16 mouse cellular contexts compared by ENCODE assay signal in the genomic region with DNA sequence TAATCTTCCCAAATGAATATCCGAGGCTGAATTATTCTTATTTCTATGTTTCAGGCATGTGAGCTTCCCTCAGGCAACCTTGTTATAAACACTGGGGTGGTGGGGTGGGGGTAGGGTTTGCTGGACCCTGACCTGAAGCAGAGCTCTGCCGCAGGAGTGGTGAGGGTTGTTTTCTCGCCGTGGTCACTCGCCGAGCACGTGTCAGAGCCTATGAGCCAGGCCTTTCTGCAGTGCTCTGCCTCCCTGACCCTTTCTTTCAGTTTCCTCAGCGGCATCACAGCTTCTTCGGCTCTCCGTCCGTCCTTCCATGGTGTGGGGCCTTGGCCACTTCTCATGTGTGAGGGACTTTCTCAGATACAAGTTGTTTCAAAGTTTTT. TPM values are rescaled to one million over a fixed set of nuclear protein-coding genes. Genes with fewer than 3 reads are reported as not detected.
DNase-seq lines count a peak whose midpoint lies in the region; ATAC-seq and TF ChIP-seq lines count a peak whose summit lies in the region.
"Had no signal": no experiment of that assay in that cellular context is flagged by ENCODE, and none has a peak within 500 bp of the region (broad histone marks: within the 10 kb centered on the region; RNA-seq: fewer than 3 reads in every experiment).

No protein-coding gene starts in this region.

- TF ChIP-seq EP300 in lung, postnatal 0 days (IDR thresholded peaks at IDR 0.05), result no peak

- H3K4me1 ChIP-seq in hindbrain, postnatal 0 days (ENCODE audit: insufficient read depth, low read length), result no peaks in the 10 kb centered on the region
- H3K4me1 ChIP-seq in hindbrain, embryonic 12.5 days, result no peaks in the 10 kb centered on the region
- no peaks in the 10 kb centered on the region; the same call in 1 of the 2 replicates for H3K4me1 ChIP-seq in lung, postnatal 0 days (ENCODE audit: insufficient read depth, low read depth, low read length)
- peaks cover 81% of the 10 kb centered on the region for H3K4me1 ChIP-seq in liver, embryonic 13.5 days (replicated peaks)
- H3K4me1 ChIP-seq: megakaryocyte, embryonic 14.5 days; midbrain, embryonic 15.5 days had no signal

- no peaks in the 10 kb centered on the region for H3K36me3 ChIP-seq in hindbrain, postnatal 0 days (ENCODE audit: insufficient read depth, low read length)
- no peaks in the 10 kb centered on the region for H3K36me3 ChIP-seq in hindbrain, embryonic 12.5 days
- H3K36me3 ChIP-seq in lung, postnatal 0 days (ENCODE audit: insufficient read depth, low read length), result no peaks in the 10 kb centered on the region
- H3K36me3 ChIP-seq in liver, embryonic 13.5 days, result no peaks in the 10 kb centered on the region
- H3K36me3 ChIP-seq: forebrain, embryonic 12.5 days; heart, embryonic 15.5 days; midbrain, embryonic 15.5 days had no signal

- no peak for TF ChIP-seq CTCF in hindbrain, postnatal 0 days (IDR thresholded peaks at IDR 0.05; ENCODE audit: low read depth)
- TF ChIP-seq CTCF in lung, postnatal 0 days (IDR thresholded peaks at IDR 0.05), result no peak

- ATAC-seq in hindbrain, postnatal 0 days, result no peak
- ATAC-seq in hindbrain, embryonic 12.5 days (ENCODE audit: low FRiP score), result no peak
- ATAC-seq in lung, postnatal 0 days, result no peak
- no peak for ATAC-seq in liver, embryonic 13.5 days (ENCODE audit: low read depth)
- ATAC-seq: midbrain, embryonic 15.5 days had no signal

- H3K9ac ChIP-seq in hindbrain, postnatal 0 days (replicated peaks; ENCODE audit: low read length), result no peak overlapping the region
- H3K9ac ChIP-seq in hindbrain, embryonic 12.5 days, result no peak overlapping the region
- no peak overlapping the region for H3K9ac ChIP-seq in lung, postnatal 0 days (replicated peaks; ENCODE audit: low read depth)
- peak overlapping the region; percentile 71 for H3K9ac ChIP-seq in liver, embryonic 13.5 days
- H3K9ac ChIP-seq: forebrain, embryonic 12.5 days; heart, embryonic 15.5 days; midbrain, embryonic 15.5 days had no signal

- no peaks in the 10 kb centered on the region for H3K27me3 ChIP-seq in hindbrain, postnatal 0 days (ENCODE audit: insufficient read depth, low read length)
- no peaks in the 10 kb centered on the region for H3K27me3 ChIP-seq in hindbrain, embryonic 12.5 days
- no peaks in the 10 kb centered on the region for H3K27me3 ChIP-seq in lung, postnatal 0 days (replicated peaks; ENCODE audit: insufficient read depth, low read length)
- no peaks in the 10 kb centered on the region for H3K27me3 ChIP-seq in liver, embryonic 13.5 days
- H3K27me3 ChIP-seq: CH12.LX; forebrain, embryonic 12.5 days; heart, embryonic 15.5 days; midbrain, embryonic 15.5 days had no signal

- H3K27ac ChIP-seq in hindbrain, postnatal 0 days, result peak overlapping the region; percentile 20; the same call in 1 of the 2 replicates
- no peak overlapping the region for H3K27ac ChIP-seq in hindbrain, embryonic 12.5 days
- H3K27ac ChIP-seq in lung, postnatal 0 days (ENCODE audit: low read length), result peak overlapping the region; percentile 72
- peak overlapping the region; percentile 98 for H3K27ac ChIP-seq in liver, embryonic 13.5 days
- H3K27ac ChIP-seq: forebrain, embryonic 12.5 days; heart, embryonic 15.5 days; midbrain, embryonic 15.5 days had no signal

- H3K4me2 ChIP-seq in hindbrain, postnatal 0 days (ENCODE audit: low read depth, low read length), result no peak overlapping the region
- H3K4me2 ChIP-seq in hindbrain, embryonic 12.5 days (replicated peaks), result no peak overlapping the region
- H3K4me2 ChIP-seq in lung, postnatal 0 days (replicated peaks; ENCODE audit: low read depth, low read length), result no peak overlapping the region
- H3K4me2 ChIP-seq in liver, embryonic 13.5 days, result no peak overlapping the region
- H3K4me2 ChIP-seq: forebrain, embryonic 12.5 days; heart, embryonic 15.5 days; midbrain, embryonic 15.5 days had no signal

- no peaks in the 10 kb centered on the region for H3K9me3 ChIP-seq in hindbrain, postnatal 0 days (ENCODE audit: low read length)
- H3K9me3 ChIP-seq in hindbrain, embryonic 12.5 days (replicated peaks), result no peaks in the 10 kb centered on the region
- no peaks in the 10 kb centered on the region for H3K9me3 ChIP-seq in lung, postnatal 0 days (ENCODE audit: low read length)
- no peaks in the 10 kb centered on the region for H3K9me3 ChIP-seq in liver, embryonic 13.5 days (replicated peaks)
- H3K9me3 ChIP-seq: forebrain, embryonic 12.5 days; heart, embryonic 15.5 days; megakaryocyte, embryonic 14.5 days; midbrain, embryonic 15.5 days had no signal

- DNase-seq in hindbrain, postnatal 0 days (ENCODE audit: low spot score), result no peak
- DNase-seq in lung, postnatal 0 days (ENCODE audit: low spot score), result no peak
- no peak for DNase-seq in lung, postnatal 25 days (ENCODE audit: low spot score)
- DNase-seq in liver, embryonic 13.5 days, result no peak
- no peak for DNase-seq in right cerebral cortex, postnatal 10 days (ENCODE audit: low spot score in 2 of 2)
- no peak for DNase-seq in frontal cortex, postnatal 36 days (ENCODE audit: low spot score in 2 of 2)
- DNase-seq: embryo, embryonic 11 days; lung, adult 2 months; retina, postnatal 1 day; thymus, adult 2 months had no signal

- 79% methylated on average over 11 of the region's 11 CpGs for WGBS in hindbrain, postnatal 0 days
- WGBS in hindbrain, embryonic 12.5 days, result 83% methylated on average over 11 of the region's 11 CpGs
- WGBS in lung, postnatal 0 days, result 71% methylated on average over 11 of the region's 11 CpGs
- WGBS in liver, embryonic 13.5 days (ENCODE audit: insufficient replicate concordance), result 80% methylated on average over 11 of the region's 11 CpGs

- H3K4me3 ChIP-seq in hindbrain, postnatal 0 days (ENCODE audit: low read length), result no peak overlapping the region
- H3K4me3 ChIP-seq in hindbrain, embryonic 12.5 days, result no peak overlapping the region
- no peak overlapping the region for H3K4me3 ChIP-seq in lung, postnatal 0 days (ENCODE audit: low read depth, low read length)
- H3K4me3 ChIP-seq in liver, embryonic 13.5 days (replicated peaks), result no peak overlapping the region
- H3K4me3 ChIP-seq: forebrain, embryonic 12.5 days; heart, embryonic 15.5 days; megakaryocyte, embryonic 14.5 days; midbrain, embryonic 15.5 days had no signal

RNA-seq across cellular contexts. Expression of gene Lrfn4, which starts 45.2 kb away (rescaled TPM):
- total RNA-seq in hindbrain, postnatal 0 days (2014; rRNA removed), result 172 and 178 TPM in 2 replicates
- 14.1 and 15.6 TPM in 2 replicates for polyA plus RNA-seq in hindbrain, postnatal 0 days (2015; fragmentation: Nextera tagmentation; extraction: Ambion mirVana)
- polyA plus RNA-seq in hindbrain, embryonic 12.5 days (2016; fragmentation: Nextera tagmentation; extraction: Ambion mirVana), result 16.3 and 17.6 TPM in 2 replicates
- polyA plus RNA-seq in lung, postnatal 0 days (2015; fragmentation: Nextera tagmentation; extraction: Ambion mirVana), result 3.2 and 3.4 TPM in 2 replicates
- 0.43 and 0.59 TPM in 2 replicates for polyA plus RNA-seq in liver, embryonic 13.5 days (2015; fragmentation: Nextera tagmentation; extraction: Ambion mirVana)

RNA-seq across cellular contexts. Expression of gene Rce1, which starts 55.2 kb away (rescaled TPM):
- total RNA-seq in hindbrain, postnatal 0 days (2014; rRNA removed), result 59.6 and 77.1 TPM in 2 replicates
- polyA plus RNA-seq in hindbrain, postnatal 0 days (2015; fragmentation: Nextera tagmentation; extraction: Ambion mirVana), result 47.6 and 48.9 TPM in 2 replicates
- 54.3 and 62.9 TPM in 2 replicates for polyA plus RNA-seq in hindbrain, embryonic 12.5 days (2016; fragmentation: Nextera tagmentation; extraction: Ambion mirVana)
- 52.5 and 54.9 TPM in 2 replicates for polyA plus RNA-seq in lung, postnatal 0 days (2015; fragmentation: Nextera tagmentation; extraction: Ambion mirVana)
- polyA plus RNA-seq in liver, embryonic 13.5 days (2015; fragmentation: Nextera tagmentation; extraction: Ambion mirVana), result 31.3 and 32.3 TPM in 2 replicates

RNA-seq across cellular contexts. Expression of gene Pcx, which starts 60.0 kb away (rescaled TPM):
- 82.6 and 84.0 TPM in 2 replicates for total RNA-seq in hindbrain, postnatal 0 days (2014; rRNA removed)
- 50.5 and 53.6 TPM in 2 replicates for polyA plus RNA-seq in hindbrain, postnatal 0 days (2015; fragmentation: Nextera tagmentation; extraction: Ambion mirVana)
- 24.8 and 25.2 TPM in 2 replicates for polyA plus RNA-seq in hindbrain, embryonic 12.5 days (2016; fragmentation: Nextera tagmentation; extraction: Ambion mirVana)
- 38.6 and 40.9 TPM in 2 replicates for polyA plus RNA-seq in lung, postnatal 0 days (2015; fragmentation: Nextera tagmentation; extraction: Ambion mirVana)
- 31.4 and 35.1 TPM in 2 replicates for polyA plus RNA-seq in liver, embryonic 13.5 days (2015; fragmentation: Nextera tagmentation; extraction: Ambion mirVana)
